Mouse (Mus musculus) liver, embryonic 14.5 days (tissue): ENCODE results near the gene Tbck. TPM values are rescaled to one million over a fixed set of nuclear protein-coding genes. Genes with fewer than 3 reads are reported as not detected.

ENCODE experiments used
- ATAC-seq: fragments of 200-750 bp; cut with Nextera tagmentation; 2 replicates; pipeline ENCODE4 v1.8.0; 2017; ENCODE audit warnings: moderate number of reproducible peaks, mild to moderate bottlenecking, moderate library complexity; ENCODE audit not compliant: insufficient read depth
- DNase-seq, 3 experiments: peaks; one replicate each; pipeline ENCODE4 v3.0.0-alpha.2; 2012 to 2013; ENCODE audit warnings: low read depth in 3 of 3, low spot score in 3 of 3
- H3K27ac ChIP-seq: fragments of 300-500 bp; sonication (generic); 2 replicates; pipeline ENCODE4 v1.5.1; 2014; ENCODE audit warnings: moderate library complexity, mild to moderate bottlenecking, control low read depth, inconsistent platforms
- H3K27me3 ChIP-seq: fragments of 300-500 bp; sonication (generic); 2 replicates; pipeline ENCODE4 v1.6.1; 2014; ENCODE audit warnings: mild to moderate bottlenecking, low read length, moderate library complexity; ENCODE audit not compliant: control insufficient read depth, insufficient read depth
- H3K36me3 ChIP-seq: fragments of 300-500 bp; sonication (generic); replicated peaks from 2 replicates; pipeline ENCODE4 v1.6.1; 2014; ENCODE audit warnings: low read depth; ENCODE audit not compliant: control insufficient read depth, insufficient read depth
- H3K4me1 ChIP-seq, 2 experiments: fragments of 200-500 bp in 1 of 2; fragments of 300-500 bp in 1 of 2; sonication (generic) in 1 of 2; replicated peaks; 2 replicates each; pipeline ENCODE4 v1.6.1; 2012 to 2014; ENCODE audit warnings: antibody characterized with exemption in 1 of 2, inconsistent platforms in 1 of 2, low read length in 1 of 2; ENCODE audit not compliant: control insufficient read depth in 2 of 2, insufficient read depth in 2 of 2
- H3K4me2 ChIP-seq: fragments of 300-500 bp; sonication (generic); 2 replicates; pipeline ENCODE4 v1.6.1; 2014; ENCODE audit warnings: low read depth, mild to moderate bottlenecking, control low read depth, moderate library complexity
- H3K4me3 ChIP-seq, 2 experiments: fragments of 200-500 bp in 1 of 2; fragments of 300-500 bp in 1 of 2; sonication (generic) in 1 of 2; 2 replicates each; pipeline ENCODE4 v1.5.1; 2012 to 2014; ENCODE audit warnings: low read depth in 2 of 2, low read length in 2 of 2, mild to moderate bottlenecking in 2 of 2, control low read depth in 1 of 2, inconsistent platforms in 1 of 2, moderate library complexity in 1 of 2; ENCODE audit not compliant: insufficient read depth in 1 of 2
- H3K9ac ChIP-seq: fragments of 300-500 bp; sonication (generic); replicated peaks from 2 replicates; pipeline ENCODE4 v1.6.1; 2014; ENCODE audit warnings: mild to moderate bottlenecking, control low read depth, moderate library complexity
- H3K9me3 ChIP-seq: fragments of 300-500 bp; sonication (generic); 2 replicates; pipeline ENCODE4 v1.6.1; 2016; ENCODE audit warnings: low read length, mixed read lengths; ENCODE audit not compliant: control insufficient read depth
- CTCF ChIP-seq: IDR thresholded peaks from 2 replicates; pipeline ENCODE4 v1.5.1; 2016; ENCODE audit warnings: antibody characterized with exemption, low read depth, control low read depth
- EP300 ChIP-seq: IDR thresholded peaks from 2 replicates; pipeline ENCODE4 v1.6.1; 2016; ENCODE audit warnings: antibody characterized with exemption, low read depth
- WGBS: fragments of 180-500 bp; shearing (Covaris S2); extraction: QIAGEN DNeasy Blood & Tissue Kit; methylation state at CpG from one replicate; pipeline ENCODE4 v1.1.7; 2014; ENCODE audit not compliant: insufficient replicate concordance; 5-methylcytosine and 5-hydroxymethylcytosine counted together
- polyA plus RNA-seq, 2 experiments: library from polyadenylated mRNA; depleted of rRNA in 1 of 2; stranded (reverse) in 1 of 2; unstranded in 1 of 2; fragments of >200 nt; fragmentation: Nextera tagmentation in 1 of 2; extraction: Ambion mirVana in 1 of 2; gene quantifications; 2 replicates each; pipeline versions ENCODE4 v1.2.1 to v1.2.3; 2012 to 2014

The Tbck gene
- polyA plus RNA-seq, 2 experiments, result 0.92 to 2.3 TPM

- H3K27me3 ChIP-seq, result no peaks in the 10 kb centered on the region
- H3K4me2 ChIP-seq, result no peak overlapping the region
- H3K9me3 ChIP-seq, result no peaks in the 10 kb centered on the region
- 59% methylated on average over 1 of the region's 1 CpGs for WGBS
- no peak overlapping the region for H3K9ac ChIP-seq
- H3K27ac ChIP-seq, result no peak overlapping the region
- DNase-seq (no peak), ATAC-seq (no peak)
- H3K4me3 ChIP-seq, result no peak overlapping the region
- no peaks in the 10 kb centered on the region for H3K4me1 ChIP-seq
- no peaks in the 10 kb centered on the region for H3K36me3 ChIP-seq
- no peak for TF ChIP-seq CTCF
- no peak for TF ChIP-seq EP300
These were observed 167.5 kb downstream of the Tbck start for GRCm38 (mm10) chr3:132851417-132851816.

GRCm38 (mm10) chr3:132851841-132852728, 168.1 kb downstream of the Tbck start:
- DNase-seq (no peak), ATAC-seq (no peak)
- no peak overlapping the region for H3K27ac ChIP-seq
- H3K27me3 ChIP-seq, result no peaks in the 10 kb centered on the region
- no peak overlapping the region for H3K4me3 ChIP-seq
- no peak overlapping the region for H3K9ac ChIP-seq
- H3K4me2 ChIP-seq, result no peak overlapping the region
- H3K4me1 ChIP-seq, result no peaks in the 10 kb centered on the region
- TF ChIP-seq EP300 (no peak), CTCF (no peak)
- H3K9me3 ChIP-seq, result no peaks in the 10 kb centered on the region
- no peaks in the 10 kb centered on the region for H3K36me3 ChIP-seq
- WGBS, result 68% methylated on average over 28 of the region's 28 CpGs

- Histone ChIP-seq H3K9ac (no peak overlapping the region), H3K4me2 (no peak overlapping the region), H3K27me3 (no peaks in the 10 kb centered on the region), H3K4me3 (no peak overlapping the region), H3K27ac (no peak overlapping the region), H3K4me1 (no peaks in the 10 kb centered on the region), H3K9me3 (no peaks in the 10 kb centered on the region), H3K36me3 (no peaks in the 10 kb centered on the region)
- TF ChIP-seq CTCF (no peak), EP300 (no peak)
- 67% methylated on average over 9 of the region's 9 CpGs for WGBS
- DNase-seq (no peak), ATAC-seq (no peak)
These were observed 170.3 kb downstream of the Tbck start for GRCm38 (mm10) chr3:132854271-132854670.

- TF ChIP-seq EP300 (no peak), CTCF (no peak)
- Histone ChIP-seq H3K9me3 (no peaks in the 10 kb centered on the region), H3K36me3 (no peaks in the 10 kb centered on the region), H3K4me1 (peaks cover 0 to 6% of the 10 kb centered on the region in 2 experiments; a peak in 1 of 4 replicates), H3K27ac (no peak overlapping the region), H3K9ac (no peak overlapping the region), H3K27me3 (no peaks in the 10 kb centered on the region), H3K4me2 (no peak overlapping the region), H3K4me3 (no peak overlapping the region)
- WGBS, result 54% methylated on average over 9 of the region's 9 CpGs
- DNase-seq (no peak), ATAC-seq (no peak)
These were observed 171.7 kb downstream of the Tbck start for GRCm38 (mm10) chr3:132855458-132856212.

- no peaks in the 10 kb centered on the region for H3K9me3 ChIP-seq
- H3K4me1 ChIP-seq, result peaks cover 0 to 6% of the 10 kb centered on the region in 2 experiments; a peak in 1 of 4 replicates
- H3K27me3 ChIP-seq, result no peaks in the 10 kb centered on the region
- no peak for ATAC-seq
- no peak overlapping the region for H3K9ac ChIP-seq
- no peak overlapping the region for H3K4me3 ChIP-seq
- H3K36me3 ChIP-seq, result no peaks in the 10 kb centered on the region
- TF ChIP-seq EP300, result no peak
- TF ChIP-seq CTCF, result no peak
- no peak for DNase-seq
- 23% methylated on average over 6 of the region's 6 CpGs for WGBS
- H3K4me2 ChIP-seq, result no peak overlapping the region
- no peak overlapping the region for H3K27ac ChIP-seq
These were observed 172.7 kb downstream of the Tbck start for GRCm38 (mm10) chr3:132856651-132857050.
